Mouse (Mus musculus) large intestine, adult 2 months (tissue): Measurements from ENCODE around the gene Mcts2. TPM values are rescaled to one million over a fixed set of nuclear protein-coding genes. Genes with fewer than 3 reads are reported as not detected.

ENCODE experiments used
- DNase-seq: peaks from one replicate; pipeline ENCODE4 v3.0.0-alpha.2; 2012; ENCODE audit warnings: low read depth, low spot score
- WGBS: fragments of 180-500 bp; shearing (Covaris S2); methylation state at CpG from one replicate; pipeline ENCODE4 v1.1.7; 2018; 5-methylcytosine and 5-hydroxymethylcytosine counted together
- polyA plus RNA-seq: library from polyadenylated mRNA; depleted of rRNA; stranded (reverse); fragments of >200 nt; gene quantifications from 2 replicates; pipeline ENCODE4 v1.2.3, GENCODE M21; 2012; rRNA removed

Gene Mcts2
- polyA plus RNA-seq, 1 experiment = 6.4 TPM

DNA sequence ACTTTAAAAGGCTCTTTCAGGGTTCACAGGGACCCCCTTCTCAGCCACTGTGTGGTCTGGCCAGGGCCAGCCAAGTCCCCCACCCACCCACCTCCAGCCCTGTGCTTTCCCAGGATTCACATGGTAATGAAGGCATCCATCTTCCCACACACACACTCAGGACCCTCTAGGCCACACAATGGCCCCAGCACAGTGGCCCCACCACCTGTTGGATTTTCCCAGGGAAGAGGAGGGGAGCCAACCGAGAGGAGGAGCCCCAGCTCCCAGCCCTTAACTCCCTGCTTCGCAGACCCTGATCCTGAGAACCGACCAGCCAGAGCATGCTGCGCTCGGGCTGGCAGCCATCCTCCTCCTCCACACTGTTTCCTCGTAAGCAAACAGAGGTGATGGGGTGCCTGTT is 31.2 kb downstream of the Mcts2 start:
- WGBS = 84% methylated on average over 6 of the region's 6 CpGs

DNA sequence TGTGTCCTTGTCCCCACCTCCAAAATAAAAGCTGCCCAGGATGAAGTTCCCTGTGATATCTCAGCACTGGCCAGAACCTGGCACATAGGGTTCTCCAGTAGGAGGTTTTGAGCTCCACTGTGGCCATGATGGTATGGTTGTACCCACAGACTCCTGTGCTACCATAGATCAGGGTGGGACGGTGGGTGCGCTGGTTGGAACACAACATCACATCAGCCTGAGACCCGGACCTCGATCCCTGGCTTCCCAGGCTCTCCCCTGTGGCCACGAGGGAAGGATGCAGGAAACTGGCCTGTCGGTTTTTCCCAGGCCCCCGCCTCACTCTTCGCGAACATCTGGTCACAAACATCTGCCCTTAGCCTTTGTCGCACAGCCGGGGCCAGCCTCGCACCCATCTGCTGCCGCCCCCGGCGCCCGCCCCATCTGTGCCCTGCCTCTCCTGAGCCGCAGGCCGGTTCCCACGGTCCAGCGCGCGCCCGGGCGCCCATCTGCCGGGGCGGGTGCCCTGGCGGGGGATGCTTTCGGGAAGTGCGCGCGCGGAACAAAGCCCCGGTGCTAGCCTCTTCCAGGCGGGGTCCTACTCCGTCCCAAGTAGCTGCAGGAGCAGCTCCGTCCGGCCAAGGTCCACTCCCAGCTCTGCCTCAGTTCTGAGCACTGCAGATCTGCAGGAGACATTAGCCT is 37.0 kb downstream of the Mcts2 start:
- 7% methylated on average over 37 of the region's 37 CpGs for WGBS
- no peak for DNase-seq

More for the DNA sequence above, 31.2 kb downstream of the Mcts2 start:
- no peak for DNase-seq

DNA sequence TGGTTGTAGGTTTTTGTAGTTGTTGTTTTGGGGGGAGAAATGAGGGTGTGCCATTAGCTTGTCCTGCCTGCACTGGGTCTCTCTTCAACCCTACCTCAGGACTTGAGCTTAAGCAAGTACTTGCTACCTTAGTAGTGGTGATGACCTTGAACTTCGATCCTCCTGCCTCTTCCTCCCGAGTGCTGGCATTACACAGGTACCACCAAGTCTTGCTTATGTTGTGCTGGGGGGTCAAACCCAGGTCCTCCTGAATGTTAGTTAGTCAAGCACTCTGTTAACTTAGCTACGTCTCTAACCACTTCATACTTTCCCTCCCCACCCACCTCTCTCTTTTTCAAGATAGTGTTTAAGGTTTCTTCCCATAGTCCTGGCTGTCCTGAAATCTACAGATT is 37.5 kb downstream of the Mcts2 start:
- 55% methylated on average over 3 of the region's 3 CpGs for WGBS
- no peak for DNase-seq

DNA sequence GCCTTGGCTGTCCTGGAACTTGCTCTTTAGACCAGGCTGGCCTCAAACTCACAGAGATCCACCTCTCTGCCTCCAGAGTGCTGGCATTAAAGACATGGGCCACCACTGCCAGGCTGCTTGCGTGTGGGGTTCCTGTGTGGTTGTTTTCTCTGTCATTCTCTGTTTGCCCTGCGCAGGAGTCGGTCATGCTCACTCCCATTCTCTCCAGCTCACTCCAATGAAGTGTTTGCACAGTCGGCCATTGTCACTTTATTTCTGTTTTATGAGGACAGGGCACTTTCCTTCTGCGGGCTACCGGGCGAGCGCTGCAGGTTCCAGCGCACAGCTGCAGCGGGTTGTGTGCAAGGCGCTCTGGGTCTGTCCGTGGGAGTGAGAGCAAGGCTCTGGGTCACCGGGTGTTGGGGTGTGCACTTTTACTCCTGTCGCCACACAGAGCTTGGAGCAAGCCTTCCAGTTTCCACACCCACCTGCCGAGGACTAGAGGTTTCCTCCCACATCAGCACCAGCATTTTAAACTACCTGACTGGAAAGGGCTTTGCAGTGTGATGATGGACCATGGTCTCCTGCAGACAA is 38.4 kb downstream of the Mcts2 start:
- 29% methylated on average over 15 of the region's 15 CpGs for WGBS
- no peak for DNase-seq

DNA sequence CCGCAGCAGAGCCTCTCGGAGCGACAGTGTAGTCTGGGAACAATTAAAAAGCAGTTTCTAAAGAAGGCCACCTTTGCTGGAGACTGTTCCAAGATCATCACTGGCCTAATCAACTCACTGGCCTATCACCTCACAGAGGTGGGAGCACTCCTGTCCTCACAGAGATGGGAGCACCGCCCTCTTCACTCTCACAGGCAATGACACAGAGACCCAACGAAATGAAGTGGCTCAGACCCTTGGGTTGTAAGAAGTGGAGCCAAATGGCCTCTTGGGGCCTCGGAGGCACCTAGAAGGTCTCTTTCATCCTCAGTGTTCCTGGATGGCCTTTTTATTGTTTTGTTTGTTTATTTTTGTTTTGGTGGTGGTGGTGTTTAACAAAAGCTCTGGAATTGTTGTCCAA is 39.4 kb downstream of the Mcts2 start:
- WGBS = 91% methylated on average over 6 of the region's 6 CpGs
- DNase-seq = no peak

DNA sequence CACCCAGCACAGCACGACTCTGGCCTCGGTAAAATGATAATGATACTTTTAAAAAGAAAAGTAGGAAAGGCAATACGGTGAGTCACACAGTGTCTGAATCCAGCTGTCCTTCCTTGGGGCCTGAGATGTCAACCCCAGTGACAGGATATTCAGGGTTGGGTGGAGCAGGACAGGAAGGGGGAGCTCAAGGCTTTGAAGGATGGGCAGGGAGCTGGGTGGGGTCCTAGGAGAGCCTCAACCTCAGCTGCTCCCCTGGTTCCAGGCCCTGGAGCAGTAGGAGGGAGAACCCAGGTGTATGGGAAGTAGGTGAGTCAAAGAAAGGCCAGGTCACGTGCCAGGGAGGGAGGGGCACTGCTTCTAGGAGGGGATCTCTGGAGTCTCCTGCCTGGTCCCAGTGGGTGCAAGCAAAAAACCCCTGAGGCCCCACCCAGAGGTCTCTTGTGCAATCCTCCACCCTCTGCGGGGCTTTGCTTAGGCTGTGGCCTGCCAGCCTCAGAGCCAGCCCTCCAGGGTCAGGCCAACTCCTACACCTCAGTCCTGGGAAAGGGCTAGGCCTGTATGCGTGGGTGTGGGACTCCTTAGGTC is 40.0 kb downstream of the Mcts2 start:
- no peak for DNase-seq
- WGBS = 27% methylated on average over 6 of the region's 6 CpGs

DNA sequence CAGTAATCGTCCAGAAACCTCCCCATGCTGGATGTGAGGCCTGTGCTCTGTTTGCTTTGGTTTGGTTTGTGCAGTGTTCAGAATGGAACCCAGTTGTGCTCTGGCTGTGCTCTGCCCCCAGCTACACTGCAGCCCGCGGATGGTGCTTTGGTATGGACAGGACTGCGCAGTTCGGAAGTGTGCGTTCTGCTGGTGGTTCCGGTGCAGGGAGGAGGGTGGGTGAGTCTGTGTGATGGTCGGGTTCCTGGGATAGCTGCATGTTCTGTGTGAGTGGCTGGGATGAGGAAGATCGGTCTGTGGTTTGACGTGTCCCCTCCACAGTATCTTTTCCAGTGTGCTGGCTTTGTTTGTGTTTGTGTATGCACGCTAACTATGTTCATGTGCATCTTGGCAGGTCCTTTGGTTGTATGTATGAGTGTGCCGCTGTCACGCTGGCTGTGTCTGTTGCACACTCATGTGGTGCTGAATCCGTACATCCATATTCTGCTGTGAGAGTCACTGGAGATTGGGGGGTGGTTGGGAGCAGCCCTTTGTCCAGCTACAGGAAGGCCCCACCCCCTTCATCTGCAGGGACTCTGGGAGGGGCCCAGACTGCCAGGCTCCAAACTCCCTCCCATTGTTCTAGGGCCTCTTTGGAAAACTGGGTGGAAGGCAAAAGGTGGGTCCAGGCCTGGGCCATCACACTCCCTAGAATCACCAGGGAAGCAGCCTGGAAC is 41.1 kb downstream of the Mcts2 start:
- WGBS = 71% methylated on average over 14 of the region's 14 CpGs
- DNase-seq = no peak

DNA sequence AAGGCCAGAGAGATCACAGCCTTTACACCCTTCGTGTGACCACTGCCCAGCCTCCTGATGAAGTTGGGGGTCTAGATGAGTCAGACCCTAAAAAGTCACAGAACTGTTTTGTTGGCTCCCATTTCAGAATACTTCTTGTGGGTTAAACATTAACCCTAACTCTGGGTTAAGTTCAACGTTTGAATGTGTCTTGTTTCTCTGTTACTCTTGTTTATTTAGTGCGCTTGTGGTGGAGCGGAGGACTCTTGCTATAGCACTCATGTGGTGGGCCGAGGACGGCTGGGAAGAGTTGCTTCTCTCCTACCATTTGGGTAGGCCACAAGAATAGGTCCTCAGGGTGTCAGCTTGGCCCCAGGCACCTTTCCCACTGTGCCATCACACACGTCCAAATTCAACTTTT is 41.8 kb downstream of the Mcts2 start:
- no peak for DNase-seq
- WGBS = 33% methylated on average over 7 of the region's 7 CpGs

DNA sequence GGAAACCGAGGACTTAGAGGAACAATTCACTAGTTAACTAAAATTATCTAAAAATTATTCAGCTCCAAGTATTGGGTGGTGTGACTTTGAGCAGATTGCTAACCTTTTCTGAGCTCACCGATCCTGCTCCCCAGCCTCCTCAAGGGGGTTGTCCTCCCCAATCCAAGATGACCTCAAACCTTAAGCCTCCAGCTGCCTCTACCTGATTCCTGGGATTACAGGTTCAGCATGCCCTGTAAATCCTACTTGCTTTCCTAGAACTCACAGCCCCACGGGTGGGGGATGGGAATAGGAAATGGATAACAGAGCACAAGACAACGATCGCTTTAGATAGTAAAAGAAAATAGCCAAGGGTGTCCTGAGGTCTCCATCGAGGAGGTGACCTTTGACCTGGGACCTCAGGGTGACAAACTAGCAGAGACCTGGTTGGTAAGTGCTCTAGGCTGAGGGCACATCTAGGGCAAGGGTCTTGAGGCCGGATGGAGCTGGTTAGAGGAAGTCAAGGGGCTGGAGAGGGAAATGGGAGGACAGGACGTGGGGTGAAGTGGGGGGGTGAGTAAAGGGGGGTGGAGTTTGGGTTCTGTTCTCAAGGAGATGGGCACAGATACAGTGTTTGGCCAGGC is 42.3 kb downstream of the Mcts2 start:
- DNase-seq = no peak
- 12% methylated on average over 8 of the region's 8 CpGs for WGBS

DNA sequence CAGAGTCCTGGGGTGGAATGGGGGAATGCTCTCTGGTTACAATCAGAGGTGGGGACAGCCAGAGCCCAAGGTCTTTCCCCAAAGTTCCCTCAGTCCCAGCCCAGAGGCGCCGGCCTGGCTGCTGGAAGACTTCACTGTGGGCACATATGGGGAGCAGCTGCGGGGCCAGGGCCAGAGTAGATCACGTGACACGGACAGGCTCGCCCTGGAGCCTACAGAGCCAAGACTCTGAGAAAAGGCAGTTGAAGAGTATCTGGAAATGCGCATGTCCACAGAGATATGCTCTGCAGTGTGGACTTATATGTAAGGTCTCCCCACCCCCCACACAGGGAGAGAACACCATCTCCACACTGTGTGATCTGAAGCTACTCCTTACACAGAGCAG is 42.8 kb downstream of the Mcts2 start:
- no peak for DNase-seq

DNA sequence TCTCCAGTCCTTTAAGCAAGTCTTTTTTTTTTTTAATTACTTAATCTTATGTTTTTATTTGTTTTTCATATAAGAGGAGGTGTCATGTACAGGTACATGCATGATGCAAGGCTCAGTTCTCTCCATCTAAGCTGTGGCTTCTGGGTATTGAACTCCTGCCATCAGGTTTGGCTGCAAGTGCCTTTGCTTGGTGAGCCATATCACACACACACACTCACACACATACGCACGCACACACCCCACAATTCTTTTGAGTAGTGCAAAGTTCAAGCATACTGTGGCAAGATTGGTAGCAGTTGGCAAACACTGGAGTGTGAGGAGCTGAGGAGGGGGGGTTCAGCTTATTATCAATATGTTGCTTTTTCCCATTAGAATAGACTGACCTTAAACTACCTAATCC is 46.4 kb downstream of the Mcts2 start:
- WGBS = 37% methylated on average over 2 of the region's 2 CpGs
- no peak for DNase-seq

More for the DNA sequence above, 42.8 kb downstream of the Mcts2 start:
- WGBS = 8% methylated on average over 7 of the region's 7 CpGs

DNA sequence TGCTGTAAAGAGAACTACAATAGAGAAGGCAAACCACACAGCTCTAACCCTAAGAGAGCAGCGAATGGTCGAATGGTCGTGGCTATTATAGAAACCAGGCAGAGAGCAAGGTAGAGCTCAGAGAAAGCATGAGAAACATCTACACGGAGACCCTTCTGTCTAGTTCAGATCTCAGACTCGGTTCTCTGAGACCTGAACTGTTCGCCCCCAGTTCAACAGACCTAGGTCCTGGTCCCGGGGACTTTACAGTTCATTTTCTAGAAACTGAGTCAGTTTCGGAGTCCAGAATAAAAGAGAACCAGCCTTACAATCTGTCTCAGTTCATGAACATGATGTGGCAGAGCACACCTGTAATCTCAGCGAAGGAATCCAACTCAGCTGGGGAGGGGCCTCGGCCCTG is 47.7 kb downstream of the Mcts2 start:
- 13% methylated on average over 10 of the region's 10 CpGs for WGBS
- no peak for DNase-seq

DNA sequence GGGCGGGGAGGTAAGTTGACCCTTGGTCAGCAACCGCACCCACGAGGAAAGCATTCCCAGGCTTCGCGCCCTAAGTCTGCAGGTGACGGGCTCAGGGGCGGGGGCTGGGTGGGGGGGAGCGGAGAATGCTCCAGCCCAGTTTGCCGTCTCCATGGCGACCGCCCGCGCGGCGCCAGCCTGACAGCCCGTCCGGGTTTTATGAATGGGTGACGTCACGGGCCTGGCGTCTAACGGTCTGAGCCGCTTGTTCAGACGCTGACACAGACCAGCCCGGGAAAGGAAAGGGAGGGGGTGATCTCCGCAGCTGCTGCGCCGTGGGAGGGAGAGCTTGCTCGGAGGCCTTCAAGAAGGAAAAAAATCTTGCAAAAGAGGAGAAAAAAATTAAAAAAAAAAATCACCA is 48.1 kb downstream of the Mcts2 start:
- no peak for DNase-seq
- under 1% methylated on average over 28 of the region's 28 CpGs for WGBS

DNA sequence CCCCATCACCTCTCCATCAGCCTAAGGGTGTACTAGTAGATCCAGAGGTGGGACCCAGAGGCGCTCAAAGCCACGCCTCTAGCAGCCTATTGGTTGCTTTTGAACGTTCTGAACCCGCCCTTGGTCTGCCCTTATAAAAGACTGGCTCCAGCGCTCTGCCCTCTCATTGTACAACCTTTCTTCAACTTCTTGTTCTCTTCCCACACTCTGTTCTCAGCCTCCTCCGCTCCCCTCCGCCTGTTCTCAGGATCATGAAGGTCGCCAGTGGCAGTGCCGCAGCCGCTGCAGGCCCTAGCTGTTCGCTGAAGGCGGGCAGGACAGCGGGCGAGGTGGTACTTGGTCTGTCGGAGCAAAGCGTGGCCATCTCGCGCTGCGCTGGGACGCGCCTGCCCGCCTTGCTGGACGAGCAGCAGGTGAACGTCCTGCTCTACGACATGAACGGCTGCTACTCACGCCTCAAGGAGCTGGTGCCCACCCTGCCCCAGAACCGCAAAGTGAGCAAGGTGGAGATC is 49.3 kb downstream of the Mcts2 start, which contains the start of gene Id1:
TSS of gene Id1 (plus strand) at position 162 of the 512 bp plus-strand sequence.
- DNase-seq = no peak
- WGBS = under 1% methylated on average over 28 of the region's 28 CpGs

DNA sequence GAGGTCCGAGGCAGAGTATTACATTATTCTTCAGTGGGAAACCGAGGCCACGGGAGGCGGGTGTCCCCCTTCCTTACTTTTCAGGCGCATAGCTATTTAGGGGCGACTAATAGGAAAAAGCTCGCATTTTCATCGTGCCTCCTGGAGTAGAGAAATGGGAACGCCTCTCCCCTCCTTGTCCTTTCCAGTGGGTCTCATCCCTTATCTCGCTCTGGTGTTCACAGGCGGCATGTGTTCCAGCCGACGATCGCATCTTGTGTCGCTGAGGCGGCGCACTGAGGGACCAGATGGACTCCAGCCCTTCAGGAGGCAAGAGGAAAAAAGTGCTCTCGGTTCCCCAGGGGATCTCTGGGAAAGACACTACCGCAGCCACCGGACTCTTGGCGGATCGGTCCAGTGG is 49.9 kb downstream of the Mcts2 start:
- WGBS = under 1% methylated on average over 22 of the region's 22 CpGs
- DNase-seq = no peak

Other genes with a start within 250 kb of the Mcts2 start
- not detected in 2 replicates for gene Defb23, start 222.4 kb upstream of the Mcts2 start, polyA plus RNA-seq
- gene Defb20, start 210.0 kb upstream of the Mcts2 start, polyA plus RNA-seq = 0.26 and 0.69 TPM in 2 replicates
- gene Defb22, start 196.9 kb upstream of the Mcts2 start, polyA plus RNA-seq = not detected in 2 replicates
- gene Defb26, start 175.3 kb upstream of the Mcts2 start, polyA plus RNA-seq = not detected in 2 replicates
- not detected in 2 replicates for gene Defb28, start 168.8 kb upstream of the Mcts2 start, polyA plus RNA-seq
- gene Defb29, start 146.9 kb upstream of the Mcts2 start, polyA plus RNA-seq = not detected in 2 replicates
- not detected in 2 replicates for gene Gm17416, start 117.7 kb upstream of the Mcts2 start, polyA plus RNA-seq
- gene Defb21, start 114.3 kb upstream of the Mcts2 start, polyA plus RNA-seq = not detected in 2 replicates
- not detected in 2 replicates for gene Defb19, start 106.7 kb upstream of the Mcts2 start, polyA plus RNA-seq
- not detected in 2 replicates for gene Defb45, start 87.6 kb upstream of the Mcts2 start, polyA plus RNA-seq
- gene Defb36, start 82.7 kb upstream of the Mcts2 start, polyA plus RNA-seq = not detected in 2 replicates
- gene Defb25, start 64.0 kb upstream of the Mcts2 start, polyA plus RNA-seq = 0.78 and 1.1 TPM in 2 replicates
- gene Rem1, start 60.1 kb upstream of the Mcts2 start, polyA plus RNA-seq = 3.6 and 3.7 TPM in 2 replicates
- 102 and 126 TPM in 2 replicates for gene H13, start 17.6 kb upstream of the Mcts2 start, polyA plus RNA-seq
- 365 and 412 TPM in 2 replicates for gene Id1, start 49.2 kb downstream of the Mcts2 start, polyA plus RNA-seq
- gene Cox4i2, start 67.1 kb downstream of the Mcts2 start, polyA plus RNA-seq = 1.6 and 2.0 TPM in 2 replicates
- 42.4 and 43.6 TPM in 2 replicates for gene Bcl2l1, start 144.7 kb downstream of the Mcts2 start, polyA plus RNA-seq
- 5.0 and 5.2 TPM in 2 replicates for gene Tpx2, start 160.9 kb downstream of the Mcts2 start, polyA plus RNA-seq
- 0.04 and 0.10 TPM in 2 replicates for gene Mylk2, start 224.3 kb downstream of the Mcts2 start, polyA plus RNA-seq
- 1.9 and 2.0 TPM in 2 replicates for gene Foxs1, start 246.2 kb downstream of the Mcts2 start, polyA plus RNA-seq